ENCODE assay signal across 8 mouse cellular contexts in genomic region chr17:8525225-8525721, GRCm38 (mm10). TPM values are rescaled to one million over a fixed set of nuclear protein-coding genes. Genes with fewer than 3 reads are reported as not detected.
A peak's percentile ranks its signal among the peaks of the same experiment; 100 is the strongest.
DNase-seq lines count a peak whose midpoint lies in the region; ATAC-seq and TF ChIP-seq lines count a peak whose summit lies in the region.

Gene Pde10a, plus strand, starts transcription at chr17:8525372.

- no peak for TF ChIP-seq POLR2A in thymus, adult 2 months (IDR thresholded peaks at IDR 0.05; ENCODE audit: control insufficient read depth, extremely low read depth, insufficient read depth, low read length, poor library complexity)

- peaks cover 18% of the 10 kb centered on the region for H3K4me1 ChIP-seq in embryonic facial prominence, embryonic 15.5 days
- H3K4me1 ChIP-seq in thymus, adult 2 months (replicated peaks; ENCODE audit: control insufficient read depth, insufficient read depth, low read length): peaks cover 9% of the 10 kb centered on the region

- H3K4me2 ChIP-seq in embryonic facial prominence, embryonic 15.5 days (replicated peaks): peak within 1 kb of the TSS; percentile 96

- H3K27me3 ChIP-seq in embryonic facial prominence, embryonic 15.5 days: peaks cover 46% of the 10 kb centered on the region
- H3K27me3 ChIP-seq in thymus, adult 2 months (ENCODE audit: control insufficient read depth, insufficient read depth, low read length): peaks cover 11% of the 10 kb centered on the region

- H3K9me3 ChIP-seq in embryonic facial prominence, embryonic 15.5 days (replicated peaks): no peaks in the 10 kb centered on the region

- under 1% methylated on average over 22 of the region's 22 CpGs for WGBS in embryonic facial prominence, embryonic 15.5 days
- WGBS in thymus, adult 2 months: 6% methylated on average over 22 of the region's 22 CpGs

- no peaks in the 10 kb centered on the region for H3K36me3 ChIP-seq in embryonic facial prominence, embryonic 15.5 days
- no peaks in the 10 kb centered on the region for H3K36me3 ChIP-seq in thymus, adult 2 months (ENCODE audit: control insufficient read depth, insufficient read depth, low read length)

- no peak for ATAC-seq in embryonic facial prominence, embryonic 15.5 days (ENCODE audit: insufficient number of reproducible peaks, low FRiP score, low TSS enrichment, low read depth)

- TF ChIP-seq CTCF in thymus, adult 2 months (IDR thresholded peaks at IDR 0.05; ENCODE audit: borderline replicate concordance, control insufficient read depth, extremely low read depth, insufficient read depth, low read length, poor library complexity): no peak

- H3K27ac ChIP-seq in embryonic facial prominence, embryonic 15.5 days (replicated peaks): peak within 1 kb of the TSS; percentile 22; the same call in 1 of the 2 replicates
- H3K27ac ChIP-seq in thymus, adult 2 months (ENCODE audit: control insufficient read depth, insufficient read depth, low read length): no peak within 1 kb of the TSS

- intact Hi-C loops in left cerebral cortex, postnatal 36 days (cut with DNase I): loop anchor here (5.0 kb wide), 1 partner anchor 58 kb away; no protein-coding TSS in a partner anchor

- H3K9ac ChIP-seq in embryonic facial prominence, embryonic 15.5 days: peak within 1 kb of the TSS; percentile 21; the same call in 1 of the 2 replicates

- DNase-seq in kidney, adult 18-20 months: peak; percentile 27
- no peak for DNase-seq in kidney, adult 9 months
- DNase-seq in adrenal gland, postnatal 14 days: peak; percentile 47
- DNase-seq in heart, postnatal 4 days: peak; percentile 49
- DNase-seq in left cerebral cortex, postnatal 36 days (ENCODE audit: low spot score in 2 of 2): peak; percentile 40 to 47
- DNase-seq in neural tube, embryonic 10.5 days (ENCODE audit: extremely low spot score, low spot score): peak; percentile 50
- no peak for DNase-seq in thymus, adult 2 months

- H3K4me3 ChIP-seq in embryonic facial prominence, embryonic 15.5 days (replicated peaks): peak within 1 kb of the TSS; percentile 52
- H3K4me3 ChIP-seq in thymus, adult 2 months (ENCODE audit: control insufficient read depth, insufficient read depth, low read length): no peak within 1 kb of the TSS

RNA-seq across cellular contexts. Expression of gene Pde10a, which starts in this region (rescaled TPM):
- 25.0 and 33.0 TPM in 2 replicates for total RNA-seq in adrenal gland, postnatal 14 days (2021)
- 3.0 and 3.9 TPM in 2 replicates for polyA plus RNA-seq in embryonic facial prominence, embryonic 15.5 days (2015; fragmentation: Nextera tagmentation; extraction: Ambion mirVana)
- 1 to 10 TPM; 5.5 to 8.1 TPM for total RNA-seq in heart, postnatal 4 days (2021)
- total RNA-seq in left cerebral cortex, postnatal 36 days (2021): 100 to 1,000 TPM in 1 of 2 experiments, 10 to 100 TPM in 1; 75.0 to 128 TPM
- polyA plus RNA-seq in thymus, adult 2 months (2012; rRNA removed): 4.8 and 4.9 TPM in 2 replicates

Comparison
In these comparisons a context has a peak if more than half of its experiments do, and no peak if none do; other contexts are left out.
1. DNase-seq: peak in kidney, adult 18-20 months (single experiment), adrenal gland, postnatal 14 days (single experiment), heart, postnatal 4 days (single experiment), left cerebral cortex, postnatal 36 days (2 of 2) and neural tube, embryonic 10.5 days (single experiment); none in kidney, adult 9 months (single experiment) and thymus, adult 2 months (single experiment).